Mouse (Mus musculus) brain, embryonic 18.5 days (tissue): ENCODE data around the gene Fbxl18.

Experiments
- DNase-seq: peaks from one replicate; pipeline ENCODE4 v3.0.0-alpha.2; 2012; ENCODE audit warnings: low read depth, low spot score

Fbxl18 gene

GRCm38 (mm10) chr5:142823096-142824062, 71.8 kb downstream of the Fbxl18 start:
- no peak for DNase-seq

- no peak for DNase-seq
These were observed 72.7 kb downstream of the Fbxl18 start for GRCm38 (mm10) chr5:142822286-142823095.

- no peak for DNase-seq
These were observed 73.3 kb downstream of the Fbxl18 start for GRCm38 (mm10) chr5:142821974-142822285.

GRCm38 (mm10) chr5:142821266-142821973, 73.8 kb downstream of the Fbxl18 start:
- DNase-seq = no peak

GRCm38 (mm10) chr5:142820276-142821265, 74.7 kb downstream of the Fbxl18 start:
- no peak for DNase-seq

- peak; percentile 93 for DNase-seq
These were observed 75.6 kb downstream of the Fbxl18 start for GRCm38 (mm10) chr5:142819385-142820275.

GRCm38 (mm10) chr5:142818435-142819360, 76.5 kb downstream of the Fbxl18 start:
- no peak for DNase-seq

- DNase-seq = peak; percentile 98
These were observed 77.4 kb downstream of the Fbxl18 start, which contains the start of gene Tnrc18 for GRCm38 (mm10) chr5:142817524-142818434. Tnrc18 (minus strand) TSS chr5:142817662.
